Mouse (Mus musculus): ENCODE measurements at regions not wholly inside any gene's neighbourhood (a gene's known extent, or its start where the extent isn't known, plus 50 kb on each side); places are given as distances from the start of the nearest gene placed in this dataset.

DNA sequence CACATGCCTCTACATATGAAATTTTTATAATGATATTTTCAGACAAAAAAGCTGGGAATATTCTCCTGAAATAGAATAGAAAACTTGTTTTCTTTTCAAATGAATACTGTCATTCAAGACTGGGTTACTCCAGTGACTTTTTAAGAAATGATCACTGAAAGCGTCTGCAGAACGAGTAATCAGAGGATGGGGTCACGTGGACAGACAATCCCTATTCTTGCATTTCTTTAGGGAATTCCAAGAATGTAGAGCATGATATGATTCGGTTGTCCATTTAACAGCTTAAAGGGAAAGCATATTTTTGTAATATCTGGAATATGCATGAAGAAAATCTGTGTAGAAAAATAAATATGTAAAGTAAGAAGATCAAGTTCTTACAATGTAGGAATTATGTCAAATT is 65.6 kb downstream of the 4933402N22Rik start:
- no peaks in the 10 kb centered on the region for H3K9me3 ChIP-seq (replicated peaks; ENCODE audit: control insufficient read depth, low read length)
- no peak overlapping the region for H3K9ac ChIP-seq (replicated peaks; ENCODE audit: low read length)
- ATAC-seq (replicated peaks; ENCODE audit: insufficient number of reproducible peaks, low FRiP score, low TSS enrichment, low read depth) (no peak), DNase-seq (ENCODE audit: low spot score) (no peak)
- H3K4me1 ChIP-seq (ENCODE audit: control insufficient read depth, insufficient read depth, low read length), result no peaks in the 10 kb centered on the region
- H3K36me3 ChIP-seq (replicated peaks; ENCODE audit: control insufficient read depth, insufficient read depth, low read depth, low read length), result no peaks in the 10 kb centered on the region
- no peaks in the 10 kb centered on the region for H3K27me3 ChIP-seq (ENCODE audit: control insufficient read depth, insufficient read depth, low read length)
- no peak overlapping the region for H3K27ac ChIP-seq (replicated peaks; ENCODE audit: low read depth, low read length)
- H3K4me3 ChIP-seq (ENCODE audit: low read depth, low read length), result no peak overlapping the region
- 38% methylated on average over 4 of the region's 4 CpGs for WGBS
- H3K4me2 ChIP-seq (ENCODE audit: low read depth, low read length), result no peak overlapping the region

GRCm38 (mm10) chr5:11989140-11989539 is 71.3 kb downstream of the 4933402N22Rik start:
- DNase-seq (ENCODE audit: low spot score), result no peak
- Histone ChIP-seq H3K4me1 (ENCODE audit: control insufficient read depth, insufficient read depth, low read length) (no peaks in the 10 kb centered on the region), H3K9ac (replicated peaks; ENCODE audit: low read length) (no peak overlapping the region), H3K4me3 (ENCODE audit: low read depth, low read length) (no peak overlapping the region), H3K9me3 (replicated peaks; ENCODE audit: control insufficient read depth, low read length) (no peaks in the 10 kb centered on the region), H3K27me3 (ENCODE audit: control insufficient read depth, insufficient read depth, low read length) (no peaks in the 10 kb centered on the region), H3K27ac (replicated peaks; ENCODE audit: low read depth, low read length) (no peak overlapping the region), H3K4me2 (ENCODE audit: low read depth, low read length) (no peak overlapping the region), H3K36me3 (replicated peaks; ENCODE audit: control insufficient read depth, insufficient read depth, low read depth, low read length) (no peaks in the 10 kb centered on the region)
- 87% methylated on average over 5 of the region's 5 CpGs for WGBS
- ATAC-seq (replicated peaks; ENCODE audit: insufficient number of reproducible peaks, low FRiP score, low TSS enrichment, low read depth), result no peak

DNA sequence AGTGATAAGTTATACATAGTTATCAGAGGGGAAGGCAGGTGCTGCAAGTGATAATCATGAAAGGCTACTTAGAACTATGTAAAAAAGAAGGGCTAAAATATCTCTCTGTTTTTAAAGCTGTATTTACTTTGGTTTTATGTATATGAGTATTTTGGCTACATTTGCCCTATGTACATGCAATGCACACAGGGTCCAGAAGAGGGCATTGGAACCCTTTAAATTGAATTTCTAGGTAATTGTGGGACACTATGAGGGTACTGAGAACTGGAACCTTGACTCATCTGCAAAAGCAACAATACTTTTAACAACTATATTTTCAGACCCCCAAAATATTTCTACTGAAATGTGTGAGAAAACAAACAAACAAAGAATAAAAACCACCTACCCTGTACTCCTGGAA is 82.9 kb downstream of the 4933402N22Rik start:
- no peak overlapping the region for H3K9ac ChIP-seq (replicated peaks; ENCODE audit: low read length)
- no peak for ATAC-seq (replicated peaks; ENCODE audit: insufficient number of reproducible peaks, low FRiP score, low TSS enrichment, low read depth)
- no peak overlapping the region for H3K27ac ChIP-seq (replicated peaks; ENCODE audit: low read depth, low read length)
- DNase-seq (ENCODE audit: low spot score), result no peak
- H3K4me1 ChIP-seq (ENCODE audit: control insufficient read depth, insufficient read depth, low read length), result no peaks in the 10 kb centered on the region
- no peak overlapping the region for H3K4me3 ChIP-seq (ENCODE audit: low read depth, low read length)
- no peaks in the 10 kb centered on the region for H3K9me3 ChIP-seq (replicated peaks; ENCODE audit: control insufficient read depth, low read length)
- no peaks in the 10 kb centered on the region for H3K36me3 ChIP-seq (replicated peaks; ENCODE audit: control insufficient read depth, insufficient read depth, low read depth, low read length)
- H3K27me3 ChIP-seq (ENCODE audit: control insufficient read depth, insufficient read depth, low read length), result no peaks in the 10 kb centered on the region
- no peak overlapping the region for H3K4me2 ChIP-seq (ENCODE audit: low read depth, low read length)

DNA sequence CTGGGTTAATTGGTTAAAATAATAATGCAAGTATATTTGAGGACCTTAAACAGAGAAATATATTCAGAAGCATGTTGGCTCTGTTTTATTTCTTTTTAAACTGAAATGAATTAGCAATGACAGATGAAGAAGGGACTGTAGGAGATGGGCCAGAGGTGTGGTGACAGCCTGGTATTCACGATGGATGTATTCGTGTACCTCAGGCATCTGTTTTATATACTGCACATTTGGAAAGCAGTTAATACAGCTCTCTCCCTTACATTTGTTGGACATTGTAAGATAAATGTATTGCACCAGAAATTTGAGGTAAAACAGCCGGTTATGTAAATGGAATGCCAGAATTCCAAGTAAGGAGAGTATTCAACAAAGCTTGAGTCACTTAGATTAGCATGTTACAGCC is 88.6 kb downstream of the 4933402N22Rik start:
- 84% methylated on average over 3 of the region's 3 CpGs for WGBS
- no peaks in the 10 kb centered on the region for H3K27me3 ChIP-seq (ENCODE audit: control insufficient read depth, insufficient read depth, low read length)
- no peak overlapping the region for H3K27ac ChIP-seq (replicated peaks; ENCODE audit: low read depth, low read length)
- DNase-seq (ENCODE audit: low spot score) (no peak), ATAC-seq (replicated peaks; ENCODE audit: insufficient number of reproducible peaks, low FRiP score, low TSS enrichment, low read depth) (no peak)
- no peak overlapping the region for H3K9ac ChIP-seq (replicated peaks; ENCODE audit: low read length)
- no peaks in the 10 kb centered on the region for H3K36me3 ChIP-seq (replicated peaks; ENCODE audit: control insufficient read depth, insufficient read depth, low read depth, low read length)
- no peak overlapping the region for H3K4me2 ChIP-seq (ENCODE audit: low read depth, low read length)
- H3K4me3 ChIP-seq (ENCODE audit: low read depth, low read length), result no peak overlapping the region
- no peaks in the 10 kb centered on the region for H3K9me3 ChIP-seq (replicated peaks; ENCODE audit: control insufficient read depth, low read length)
- no peaks in the 10 kb centered on the region for H3K4me1 ChIP-seq (ENCODE audit: control insufficient read depth, insufficient read depth, low read length)

GRCm38 (mm10) chr5:12016332-12016731 is 98.5 kb downstream of the 4933402N22Rik start:
- Histone ChIP-seq H3K27ac (replicated peaks; ENCODE audit: low read depth, low read length) (no peak overlapping the region), H3K9ac (replicated peaks; ENCODE audit: low read length) (no peak overlapping the region), H3K36me3 (replicated peaks; ENCODE audit: control insufficient read depth, insufficient read depth, low read depth, low read length) (no peaks in the 10 kb centered on the region), H3K9me3 (replicated peaks; ENCODE audit: control insufficient read depth, low read length) (no peaks in the 10 kb centered on the region), H3K4me2 (ENCODE audit: low read depth, low read length) (no peak overlapping the region), H3K4me3 (ENCODE audit: low read depth, low read length) (no peak overlapping the region), H3K27me3 (ENCODE audit: control insufficient read depth, insufficient read depth, low read length) (no peaks in the 10 kb centered on the region), H3K4me1 (ENCODE audit: control insufficient read depth, insufficient read depth, low read length) (no peaks in the 10 kb centered on the region)
- ATAC-seq (replicated peaks; ENCODE audit: insufficient number of reproducible peaks, low FRiP score, low TSS enrichment, low read depth) (no peak), DNase-seq (ENCODE audit: low spot score) (no peak)
- WGBS, result 74% methylated on average over 1 of the region's 1 CpGs

GRCm38 (mm10) chr5:12020489-12020888 is 102.6 kb downstream of the 4933402N22Rik start:
- Histone ChIP-seq H3K4me2 (ENCODE audit: low read depth, low read length) (no peak overlapping the region), H3K9ac (replicated peaks; ENCODE audit: low read length) (no peak overlapping the region), H3K27ac (replicated peaks; ENCODE audit: low read depth, low read length) (no peak overlapping the region), H3K4me3 (ENCODE audit: low read depth, low read length) (no peak overlapping the region), H3K4me1 (ENCODE audit: control insufficient read depth, insufficient read depth, low read length) (no peaks in the 10 kb centered on the region), H3K36me3 (replicated peaks; ENCODE audit: control insufficient read depth, insufficient read depth, low read depth, low read length) (no peaks in the 10 kb centered on the region), H3K9me3 (replicated peaks; ENCODE audit: control insufficient read depth, low read length) (no peaks in the 10 kb centered on the region), H3K27me3 (ENCODE audit: control insufficient read depth, insufficient read depth, low read length) (no peaks in the 10 kb centered on the region)
- DNase-seq (ENCODE audit: low spot score) (no peak), ATAC-seq (replicated peaks; ENCODE audit: insufficient number of reproducible peaks, low FRiP score, low TSS enrichment, low read depth) (no peak)

DNA sequence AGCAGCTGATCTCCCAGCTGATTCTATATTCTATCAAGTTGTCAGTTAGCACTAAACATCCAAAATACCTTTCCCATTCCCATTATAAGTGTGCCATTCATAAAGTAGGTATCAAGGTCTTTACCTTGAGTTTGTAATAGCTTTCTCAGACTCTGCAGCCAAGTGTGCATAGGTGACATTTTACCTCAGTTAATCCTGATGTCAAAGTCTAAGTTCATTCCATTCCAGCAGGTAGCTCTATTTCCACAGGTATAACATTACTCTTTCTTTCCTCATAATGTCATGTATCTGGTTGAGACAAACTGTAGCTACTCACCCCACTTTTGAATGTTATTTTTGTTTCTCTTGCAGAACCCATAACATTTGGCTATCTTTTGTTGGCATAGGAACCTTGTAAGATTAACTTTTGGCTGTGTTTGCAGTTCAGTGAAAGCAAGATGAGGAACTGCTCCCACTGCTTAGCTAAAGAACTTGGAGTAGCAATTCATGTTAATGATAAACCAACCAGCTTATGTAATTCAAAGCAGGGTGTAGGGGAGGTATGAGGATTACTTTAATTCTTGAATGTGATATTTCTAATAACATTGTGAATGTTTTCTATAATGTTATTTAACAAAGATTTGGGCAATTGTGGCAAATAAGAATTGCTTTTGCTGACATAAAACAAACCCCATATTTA is 107.0 kb downstream of the 4933402N22Rik start:
- no peaks in the 10 kb centered on the region for H3K4me1 ChIP-seq (ENCODE audit: control insufficient read depth, insufficient read depth, low read length)
- no peaks in the 10 kb centered on the region for H3K36me3 ChIP-seq (replicated peaks; ENCODE audit: control insufficient read depth, insufficient read depth, low read depth, low read length)
- no peak overlapping the region for H3K4me3 ChIP-seq (ENCODE audit: low read depth, low read length)
- no peak overlapping the region for H3K27ac ChIP-seq (replicated peaks; ENCODE audit: low read depth, low read length)
- H3K27me3 ChIP-seq (ENCODE audit: control insufficient read depth, insufficient read depth, low read length), result no peaks in the 10 kb centered on the region
- no peak overlapping the region for H3K9ac ChIP-seq (replicated peaks; ENCODE audit: low read length)
- ATAC-seq (replicated peaks; ENCODE audit: insufficient number of reproducible peaks, low FRiP score, low TSS enrichment, low read depth), result no peak
- no peak overlapping the region for H3K4me2 ChIP-seq (ENCODE audit: low read depth, low read length)
- no peak for DNase-seq (ENCODE audit: low spot score)
- H3K9me3 ChIP-seq (replicated peaks; ENCODE audit: control insufficient read depth, low read length), result no peaks in the 10 kb centered on the region

- Histone ChIP-seq H3K4me2 (ENCODE audit: low read depth, low read length) (no peak overlapping the region), H3K27me3 (ENCODE audit: control insufficient read depth, insufficient read depth, low read length) (no peaks in the 10 kb centered on the region), H3K27ac (replicated peaks; ENCODE audit: low read depth, low read length) (no peak overlapping the region), H3K9me3 (replicated peaks; ENCODE audit: control insufficient read depth, low read length) (no peaks in the 10 kb centered on the region), H3K4me1 (ENCODE audit: control insufficient read depth, insufficient read depth, low read length) (no peaks in the 10 kb centered on the region), H3K9ac (replicated peaks; ENCODE audit: low read length) (no peak overlapping the region), H3K36me3 (replicated peaks; ENCODE audit: control insufficient read depth, insufficient read depth, low read depth, low read length) (no peaks in the 10 kb centered on the region), H3K4me3 (ENCODE audit: low read depth, low read length) (no peak overlapping the region)
- 19% methylated on average over 5 of the region's 5 CpGs for WGBS
- no peak for ATAC-seq (replicated peaks; ENCODE audit: insufficient number of reproducible peaks, low FRiP score, low TSS enrichment, low read depth)
- peak; percentile 86 for DNase-seq (ENCODE audit: low spot score)
Measured at GRCm38 (mm10) chr5:12030002-12030401, 112.2 kb downstream of the 4933402N22Rik start.
